In genomic region chr3:54914845-54915642, GRCm38 (mm10) we compare ENCODE assay signal across 8 mouse cellular contexts. TPM values are rescaled to one million over a fixed set of nuclear protein-coding genes. Genes with fewer than 3 reads are reported as not detected.
DNase-seq lines count a peak whose midpoint lies in the region; ATAC-seq and TF ChIP-seq lines count a peak whose summit lies in the region.

No protein-coding gene starts in this region.

- H3K4me3 ChIP-seq in kidney, postnatal 0 days (replicated peaks; ENCODE audit: low read depth, low read length): peak overlapping the region; percentile 42
- H3K4me3 ChIP-seq in embryonic facial prominence, embryonic 13.5 days: peak overlapping the region; percentile 53
- peak overlapping the region; percentile 41 for H3K4me3 ChIP-seq in intestine, embryonic 15.5 days (replicated peaks)
- peak overlapping the region; percentile 51 for H3K4me3 ChIP-seq in neural tube, embryonic 12.5 days

- TF ChIP-seq CTCF in kidney, postnatal 0 days (IDR thresholded peaks at IDR 0.05; ENCODE audit: low read depth): no peak

- H3K9ac ChIP-seq in kidney, postnatal 0 days (ENCODE audit: low read depth, low read length): no peak overlapping the region
- peak overlapping the region; percentile 66 for H3K9ac ChIP-seq in embryonic facial prominence, embryonic 13.5 days
- 0 out of 2 replicates have a peak overlapping the region, but pooled peaks have one; percentile 15 for H3K9ac ChIP-seq in intestine, embryonic 15.5 days
- H3K9ac ChIP-seq in neural tube, embryonic 12.5 days: peak overlapping the region; percentile 51; the same call in 1 of the 2 replicates

- H3K27me3 ChIP-seq in kidney, postnatal 0 days (ENCODE audit: insufficient read depth, low read length): peaks cover 7% of the 10 kb centered on the region; the same call in 1 of the 2 replicates
- H3K27me3 ChIP-seq in embryonic facial prominence, embryonic 13.5 days: peaks cover 63% of the 10 kb centered on the region
- H3K27me3 ChIP-seq in intestine, embryonic 15.5 days (replicated peaks): peaks cover 17% of the 10 kb centered on the region; the same call in 1 of the 2 replicates
- H3K27me3 ChIP-seq in neural tube, embryonic 12.5 days (replicated peaks): peaks cover 17% of the 10 kb centered on the region

- H3K9me3 ChIP-seq in kidney, postnatal 0 days (replicated peaks; ENCODE audit: low read length): no peaks in the 10 kb centered on the region
- H3K9me3 ChIP-seq in embryonic facial prominence, embryonic 13.5 days: no peaks in the 10 kb centered on the region
- H3K9me3 ChIP-seq in intestine, embryonic 15.5 days: no peaks in the 10 kb centered on the region
- H3K9me3 ChIP-seq in neural tube, embryonic 12.5 days: no peaks in the 10 kb centered on the region

- WGBS in kidney, postnatal 0 days: 3% methylated on average over 31 of the region's 31 CpGs
- WGBS in embryonic facial prominence, embryonic 13.5 days: 2% methylated on average over 31 of the region's 31 CpGs
- WGBS in intestine, embryonic 15.5 days: 3% methylated on average over 31 of the region's 31 CpGs
- 3% methylated on average over 31 of the region's 31 CpGs for WGBS in neural tube, embryonic 12.5 days

- ATAC-seq in kidney, postnatal 0 days (replicated peaks; ENCODE audit: low FRiP score, low read depth): peak; percentile 46; the same call in 1 of the 2 replicates
- no peak for ATAC-seq in embryonic facial prominence, embryonic 13.5 days (ENCODE audit: insufficient number of reproducible peaks, insufficient read depth, low FRiP score, low TSS enrichment, low read depth)
- peak; percentile 63 for ATAC-seq in intestine, embryonic 15.5 days
- peak; percentile 72 for ATAC-seq in neural tube, embryonic 12.5 days (ENCODE audit: low FRiP score, low read depth)
- ATAC-seq in cerebellum, adult (ENCODE audit: insufficient number of reproducible peaks, low FRiP score, low TSS enrichment): no peak

- H3K4me2 ChIP-seq in kidney, postnatal 0 days (ENCODE audit: low read length): peak overlapping the region; percentile 83
- peak overlapping the region; percentile 91 for H3K4me2 ChIP-seq in embryonic facial prominence, embryonic 13.5 days
- H3K4me2 ChIP-seq in intestine, embryonic 15.5 days (replicated peaks): peak overlapping the region; percentile 83
- peak overlapping the region; percentile 91 for H3K4me2 ChIP-seq in neural tube, embryonic 12.5 days (replicated peaks)

- no peak overlapping the region for H3K27ac ChIP-seq in kidney, postnatal 0 days
- no peak overlapping the region for H3K27ac ChIP-seq in embryonic facial prominence, embryonic 13.5 days
- no peak overlapping the region for H3K27ac ChIP-seq in intestine, embryonic 15.5 days
- no peak overlapping the region for H3K27ac ChIP-seq in neural tube, embryonic 12.5 days

- H3K4me1 ChIP-seq in kidney, postnatal 0 days (replicated peaks; ENCODE audit: insufficient read depth, low read length): peaks cover 6% of the 10 kb centered on the region
- peaks cover 16% of the 10 kb centered on the region for H3K4me1 ChIP-seq in embryonic facial prominence, embryonic 13.5 days
- H3K4me1 ChIP-seq in intestine, embryonic 15.5 days (replicated peaks): no peaks in the 10 kb centered on the region; the same call in 1 of the 2 replicates
- H3K4me1 ChIP-seq in neural tube, embryonic 12.5 days: peaks cover 12% of the 10 kb centered on the region; the same call in 1 of the 2 replicates

- no peak for DNase-seq in kidney, postnatal 0 days (ENCODE audit: low spot score)
- DNase-seq in kidney, postnatal 14 days: no peak
- no peak for DNase-seq in layer of hippocampus, postnatal 10 days (ENCODE audit: low spot score in 2 of 2)
- no peak for DNase-seq in left cerebral cortex, adult 8-10 months (ENCODE audit: low spot score in 2 of 2)

- no peaks in the 10 kb centered on the region for H3K36me3 ChIP-seq in kidney, postnatal 0 days (ENCODE audit: insufficient read depth, low read length)
- H3K36me3 ChIP-seq in embryonic facial prominence, embryonic 13.5 days: no peaks in the 10 kb centered on the region
- H3K36me3 ChIP-seq in intestine, embryonic 15.5 days: no peaks in the 10 kb centered on the region
- no peaks in the 10 kb centered on the region for H3K36me3 ChIP-seq in neural tube, embryonic 12.5 days

RNA-seq across cellular contexts. Expression of gene Sertm1, which starts 0.6 kb away (rescaled TPM):
- polyA plus RNA-seq in kidney, postnatal 0 days (2015; fragmentation: Nextera tagmentation; extraction: Ambion mirVana): not detected in 2 replicates
- 0.08 TPM in 1 of 2 replicates, not detected in the other for polyA plus RNA-seq in embryonic facial prominence, embryonic 13.5 days (2015; fragmentation: Nextera tagmentation; extraction: Ambion mirVana)
- 0.20 and 0.24 TPM in 2 replicates for polyA plus RNA-seq in intestine, embryonic 15.5 days (2015; fragmentation: Nextera tagmentation; extraction: Ambion mirVana)
- 0.17 and 0.28 TPM in 2 replicates for polyA plus RNA-seq in neural tube, embryonic 12.5 days (2016; fragmentation: Nextera tagmentation; extraction: Ambion mirVana)
- total RNA-seq in layer of hippocampus, postnatal 10 days (2021): 10 to 100 TPM; 90.2 to 95.5 TPM
- total RNA-seq in left cerebral cortex, adult 8-10 months (2022): 10 to 100 TPM; 22.8 to 25.4 (median 23.5) TPM

Comparison
In these comparisons a context has a peak if more than half of its experiments do, and no peak if none do; other contexts are left out.
1. ATAC-seq: peak in kidney, postnatal 0 days (single experiment), intestine, embryonic 15.5 days (single experiment) and neural tube, embryonic 12.5 days (single experiment); none in embryonic facial prominence, embryonic 13.5 days (single experiment) and cerebellum, adult (single experiment).
2. Peak in every context shown above with its lines, with median percentiles within 50 percentile points of each other: H3K4me2 ChIP-seq and H3K4me3 ChIP-seq.